Mouse (Mus musculus) forebrain, postnatal 0 days (tissue): ENCODE measurements around the gene Tnik. TPM values are rescaled to one million over a fixed set of nuclear protein-coding genes. Genes with fewer than 3 reads are reported as not detected.

Experiments
- ATAC-seq: fragments of 200-750 bp; cut with Nextera tagmentation; 2 replicates; pipeline ENCODE4 v1.8.0; 2017; ENCODE audit warnings: mild to moderate bottlenecking, moderate library complexity
- DNase-seq: peaks from one replicate; pipeline ENCODE4 v3.0.0-alpha.2; 2015
- H3K27ac ChIP-seq: fragments of 300-500 bp; sonication (generic); 2 replicates; pipeline ENCODE4 v1.5.1; 2014; ENCODE audit warnings: low read depth, mild to moderate bottlenecking, antibody characterized with exemption, low read length, moderate library complexity, mixed read lengths
- H3K27me3 ChIP-seq: fragments of 300-500 bp; sonication (generic); 2 replicates; pipeline ENCODE4 v1.6.1; 2014; ENCODE audit warnings: mild to moderate bottlenecking, low read length, mixed read lengths; ENCODE audit not compliant: insufficient read depth
- H3K36me3 ChIP-seq: fragments of 300-500 bp; sonication (generic); 2 replicates; pipeline ENCODE4 v1.6.1; 2014; ENCODE audit warnings: mild to moderate bottlenecking, moderate library complexity; ENCODE audit not compliant: insufficient read depth
- H3K4me1 ChIP-seq: fragments of 300-500 bp; sonication (generic); 2 replicates; pipeline ENCODE4 v1.6.1; 2014; ENCODE audit warnings: antibody characterized with exemption; ENCODE audit not compliant: insufficient read depth
- H3K4me2 ChIP-seq: fragments of 300-500 bp; sonication (generic); 2 replicates; pipeline ENCODE4 v1.6.1; 2014; ENCODE audit warnings: low read depth, mild to moderate bottlenecking, moderate library complexity
- H3K4me3 ChIP-seq: fragments of 300-500 bp; sonication (generic); 2 replicates; pipeline ENCODE4 v1.5.1; 2014; ENCODE audit warnings: low read depth, low read length, mixed read lengths
- H3K9ac ChIP-seq: fragments of 300-500 bp; sonication (generic); 2 replicates; pipeline ENCODE4 v1.6.1; 2014; ENCODE audit warnings: mild to moderate bottlenecking
- H3K9me3 ChIP-seq: fragments of 300-500 bp; sonication (generic); 2 replicates; pipeline ENCODE4 v1.6.1; 2016; ENCODE audit warnings: low read length
- CTCF ChIP-seq: sonication (generic); IDR thresholded peaks from 2 replicates; pipeline ENCODE4 v1.5.1; 2016; ENCODE audit warnings: antibody characterized with exemption, control low read depth, low read depth
- WGBS: fragments of 180-500 bp; shearing (Covaris S2); extraction: QIAGEN DNeasy Blood & Tissue Kit; methylation state at CpG from one replicate; pipeline ENCODE4 v1.1.7; 2014; 5-methylcytosine and 5-hydroxymethylcytosine counted together
- polyA plus RNA-seq: library from polyadenylated mRNA; unstranded; fragments of >200 nt; fragmentation: Nextera tagmentation; extraction: Ambion mirVana; gene quantifications from 2 replicates; pipeline ENCODE4 v1.2.1, GENCODE M21; 2015
- total RNA-seq: library from RNA; depleted of rRNA; stranded (reverse); fragments of >200 nt; gene quantifications from 2 replicates; pipeline ENCODE4 v1.2.3, GENCODE M21; 2014; rRNA removed

Tnik gene
- total RNA-seq (105 and 125 TPM in 2 replicates), polyA plus RNA-seq (27.9 and 43.0 TPM in 2 replicates)

GRCm38 (mm10) chr3:28263002-28263947 is at the start of gene Tnik:
TSS of gene Tnik (plus strand) at chr3:28263214.
- Histone ChIP-seq H3K4me1 (peaks cover 21% of the 10 kb centered on the region), H3K27me3 (no peaks in the 10 kb centered on the region), H3K4me2 (peak within 1 kb of the TSS; percentile 86), H3K36me3 (no peaks in the 10 kb centered on the region), H3K9me3 (no peaks in the 10 kb centered on the region), H3K4me3 (peak within 1 kb of the TSS; percentile 89), H3K9ac (peak within 1 kb of the TSS; percentile 94), H3K27ac (peak within 1 kb of the TSS; percentile 95)
- DNase-seq, result peak; percentile 90
- ATAC-seq, result peak; percentile 92
- TF ChIP-seq CTCF, result no peak
- WGBS, result 2% methylated on average over 58 of the region's 59 CpGs

DNA sequence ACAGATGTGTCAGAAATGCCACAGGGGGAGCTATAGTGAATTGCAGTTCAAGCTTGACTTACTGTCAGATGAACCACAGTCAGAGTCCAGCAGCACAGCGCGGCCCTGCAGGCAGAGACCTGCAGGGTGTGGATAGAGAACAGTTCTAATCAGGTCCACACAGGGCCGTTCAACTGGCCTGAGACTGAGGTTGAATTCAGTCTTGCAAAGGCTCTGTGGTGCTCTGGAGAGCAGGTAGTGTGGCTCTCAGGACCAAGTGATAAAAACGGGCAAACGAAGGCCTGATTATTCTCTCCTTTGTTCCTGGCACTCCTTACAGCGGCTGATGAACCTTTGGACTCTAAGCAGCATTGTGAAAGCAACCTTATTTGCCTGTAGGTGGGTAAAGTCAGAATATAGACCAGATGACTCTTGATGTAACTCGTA is 48.1 kb upstream of the Tnik start:
- H3K27ac ChIP-seq, result no peak overlapping the region
- ATAC-seq, result no peak
- H3K4me2 ChIP-seq, result no peak overlapping the region
- H3K9me3 ChIP-seq, result no peaks in the 10 kb centered on the region
- 83% methylated on average over 7 of the region's 7 CpGs for WGBS
- no peaks in the 10 kb centered on the region for H3K36me3 ChIP-seq
- H3K4me3 ChIP-seq, result no peak overlapping the region
- DNase-seq, result no peak
- H3K9ac ChIP-seq, result no peak overlapping the region
- no peaks in the 10 kb centered on the region for H3K27me3 ChIP-seq
- no peak for TF ChIP-seq CTCF
- H3K4me1 ChIP-seq, result no peaks in the 10 kb centered on the region

DNA sequence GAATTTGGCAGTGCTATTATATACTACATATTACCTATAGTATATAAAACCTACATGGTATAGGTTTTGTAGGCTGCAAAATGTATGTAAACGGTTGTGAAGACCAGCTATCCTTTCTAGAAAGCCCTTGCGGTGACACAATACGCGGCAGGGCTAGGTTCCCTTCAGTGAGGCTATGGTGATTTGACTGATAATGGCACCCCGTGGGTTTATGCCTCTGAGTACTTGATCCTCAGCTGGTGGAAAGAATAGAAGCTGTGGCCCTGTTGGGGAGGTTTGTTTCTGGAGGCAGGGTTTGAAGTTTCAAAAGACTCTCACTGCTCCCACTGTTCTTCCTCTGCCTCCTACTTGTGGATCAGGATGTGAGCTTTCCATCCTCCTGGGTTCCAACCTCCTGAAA is 46.0 kb upstream of the Tnik start:
- WGBS, result 22% methylated on average over 5 of the region's 5 CpGs
- no peak for TF ChIP-seq CTCF
- no peak for ATAC-seq

DNA sequence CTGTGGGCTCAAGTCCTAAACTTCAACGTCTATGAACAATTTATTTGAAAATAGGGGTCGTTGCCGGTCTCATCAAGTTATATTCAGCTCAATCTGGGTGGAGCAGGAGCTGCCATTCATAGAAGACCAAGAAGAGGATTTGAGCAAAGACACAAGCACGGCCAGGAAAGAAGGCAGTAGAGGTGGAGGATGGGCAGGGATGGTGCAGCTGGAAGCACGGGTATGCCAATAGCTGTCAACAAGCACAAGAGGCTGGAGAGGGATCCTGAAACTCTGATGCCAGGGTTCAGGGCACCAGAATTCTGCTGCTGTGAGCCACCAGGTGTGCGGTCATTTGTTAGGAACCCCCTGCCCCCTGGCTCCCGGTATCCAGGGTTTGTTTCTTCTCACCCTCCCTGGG is 43.5 kb upstream of the Tnik start:
- no peak for DNase-seq
- WGBS, result 88% methylated on average over 7 of the region's 7 CpGs
- Histone ChIP-seq H3K9me3 (no peaks in the 10 kb centered on the region), H3K4me3 (no peak overlapping the region), H3K9ac (no peak overlapping the region), H3K4me1 (no peaks in the 10 kb centered on the region), H3K27me3 (no peaks in the 10 kb centered on the region), H3K4me2 (no peak overlapping the region), H3K36me3 (no peaks in the 10 kb centered on the region), H3K27ac (no peak overlapping the region)
- ATAC-seq, result no peak
- TF ChIP-seq CTCF, result no peak

More for the DNA sequence above, 46.0 kb upstream of the Tnik start:
- Histone ChIP-seq H3K27ac (no peak overlapping the region), H3K27me3 (no peaks in the 10 kb centered on the region), H3K9ac (no peak overlapping the region), H3K4me1 (no peaks in the 10 kb centered on the region), H3K36me3 (no peaks in the 10 kb centered on the region), H3K4me2 (no peak overlapping the region), H3K4me3 (no peak overlapping the region), H3K9me3 (no peaks in the 10 kb centered on the region)
- DNase-seq, result no peak

DNA sequence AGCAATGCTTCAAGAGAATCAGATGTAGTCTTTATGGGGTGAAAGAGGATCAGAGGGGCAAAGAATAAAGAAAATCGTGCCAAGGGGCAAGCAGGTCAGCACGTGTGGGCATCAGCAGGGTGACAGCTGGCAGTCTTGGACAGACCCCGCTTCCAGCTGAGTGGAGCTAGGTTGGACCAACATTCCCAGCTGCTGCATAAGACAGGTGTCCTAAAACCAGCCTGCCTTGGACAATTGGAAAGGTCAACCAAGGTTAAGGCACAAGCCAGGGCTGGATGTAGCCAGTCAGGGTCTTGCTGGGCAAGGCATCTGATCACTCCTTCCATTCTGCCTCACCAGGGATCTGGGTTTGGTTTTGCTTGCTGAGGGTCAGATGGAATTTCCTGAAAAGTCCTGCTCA is 43.0 kb upstream of the Tnik start:
- Histone ChIP-seq H3K9ac (no peak overlapping the region), H3K4me3 (no peak overlapping the region), H3K27ac (no peak overlapping the region), H3K36me3 (no peaks in the 10 kb centered on the region), H3K9me3 (no peaks in the 10 kb centered on the region), H3K4me2 (no peak overlapping the region), H3K4me1 (no peaks in the 10 kb centered on the region), H3K27me3 (no peaks in the 10 kb centered on the region)
- no peak for DNase-seq
- ATAC-seq, result no peak
- no peak for TF ChIP-seq CTCF
- 87% methylated on average over 3 of the region's 3 CpGs for WGBS

DNA sequence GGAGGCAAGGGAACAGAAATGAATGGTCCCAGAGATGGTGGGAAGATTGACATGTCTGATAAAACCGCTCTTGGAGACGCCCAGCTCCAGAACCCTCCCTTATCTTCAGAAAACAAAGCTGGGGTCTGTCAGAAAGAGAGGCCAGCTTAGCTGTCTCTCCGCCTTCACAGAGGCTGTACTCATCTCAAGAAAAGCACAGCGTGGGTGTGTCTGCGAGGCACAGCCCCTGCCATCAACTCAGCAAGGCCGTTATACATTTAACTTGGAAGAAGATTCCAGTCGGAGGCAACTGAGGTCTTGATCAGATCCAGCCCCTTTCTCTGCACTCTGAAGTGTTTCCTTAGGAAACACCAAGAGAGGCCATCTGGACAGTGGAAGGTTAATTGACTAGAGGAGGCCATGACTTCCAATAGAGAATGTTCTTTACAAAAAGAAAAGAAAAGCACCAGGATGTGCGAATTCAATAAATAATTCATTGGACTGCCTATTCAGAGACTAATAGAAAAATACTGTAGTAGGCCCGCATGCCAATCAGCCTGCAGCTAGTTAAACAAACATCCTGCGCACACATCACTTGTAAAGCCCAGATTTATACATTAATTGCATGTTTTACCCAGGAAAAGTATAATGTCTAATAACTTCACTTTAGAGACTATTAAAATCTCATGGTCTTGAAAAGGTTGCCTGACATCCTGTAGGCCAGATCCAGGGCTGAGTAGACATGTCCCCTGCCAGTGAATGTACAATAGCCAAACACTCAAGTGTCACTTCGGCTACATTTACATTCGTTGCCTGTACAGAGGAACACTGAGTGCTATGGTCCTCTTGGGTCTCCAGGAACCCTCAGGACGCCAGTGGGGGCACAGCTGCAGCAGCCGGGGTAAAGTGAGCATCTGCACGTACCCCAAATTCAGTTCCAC is 38.3 kb upstream of the Tnik start:
- no peak overlapping the region for H3K9ac ChIP-seq
- H3K36me3 ChIP-seq, result no peaks in the 10 kb centered on the region
- ATAC-seq (peak; percentile 80), DNase-seq (peak; percentile 38)
- WGBS, result 25% methylated on average over 15 of the region's 15 CpGs
- H3K4me1 ChIP-seq, result no peaks in the 10 kb centered on the region
- H3K4me2 ChIP-seq, result no peak overlapping the region
- no peak overlapping the region for H3K4me3 ChIP-seq
- no peak for TF ChIP-seq CTCF
- H3K27me3 ChIP-seq, result no peaks in the 10 kb centered on the region
- 0 out of 2 replicates have a peak overlapping the region, but pooled peaks have one; percentile 70 for H3K27ac ChIP-seq
- no peaks in the 10 kb centered on the region for H3K9me3 ChIP-seq
